In the genomic region with DNA sequence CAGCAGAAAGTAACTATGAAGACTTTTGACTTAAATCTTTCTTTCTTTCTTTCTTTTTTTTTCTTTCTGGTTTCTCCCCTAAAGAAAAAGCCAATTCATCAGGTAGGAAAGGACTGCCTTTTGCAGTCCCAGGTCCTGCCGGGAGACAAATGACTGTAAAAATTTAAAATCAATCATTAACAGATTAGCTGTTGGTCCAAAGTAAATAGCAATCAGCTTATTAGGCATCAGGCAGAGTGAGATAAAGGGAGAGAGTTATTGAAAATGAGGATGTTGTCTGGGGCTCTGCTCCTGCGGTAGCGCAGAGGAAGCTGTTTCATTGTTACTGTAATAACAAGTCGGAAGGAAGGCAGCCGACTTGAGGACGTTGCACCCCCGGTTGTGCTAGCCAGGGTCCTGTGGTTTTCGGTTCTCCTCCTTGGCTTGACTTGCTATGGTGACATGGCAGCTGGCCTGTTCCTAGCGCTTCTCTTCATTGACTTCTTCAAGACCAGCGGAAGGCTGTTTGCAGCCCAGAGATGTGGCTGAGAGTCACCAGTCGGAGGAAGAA, we compare ENCODE assay signal across 11 mouse cellular contexts.
A peak's percentile ranks its signal among the peaks of the same experiment; 100 is the strongest.
DNase-seq lines count a peak whose midpoint lies in the region; ATAC-seq and TF ChIP-seq lines count a peak whose summit lies in the region.
"Had no signal": no experiment of that assay in that cellular context is flagged by ENCODE, and none has a peak within 500 bp of the region (broad histone marks: within the 10 kb centered on the region; RNA-seq: fewer than 3 reads in every experiment).

No protein-coding gene starts in this region.

- H3K9me3 ChIP-seq in heart, embryonic 10.5 days: no peaks in the 10 kb centered on the region
- no peaks in the 10 kb centered on the region for H3K9me3 ChIP-seq in heart, embryonic 11.5 days (replicated peaks; ENCODE audit: control insufficient read depth, low read length)
- H3K9me3 ChIP-seq in megakaryocyte, embryonic 14.5 days: no peaks in the 10 kb centered on the region
- H3K9me3 ChIP-seq: forebrain, embryonic 12.5 days had no signal

- no peaks in the 10 kb centered on the region for H3K79me2 ChIP-seq in liver, adult 2 months (ENCODE audit: control insufficient read depth, insufficient read depth, low read length)

- no peak for TF ChIP-seq POLR2A in liver, adult 2 months (IDR thresholded peaks at IDR 0.05; ENCODE audit: extremely low read depth, insufficient read depth, low read length)

- DNase-seq in heart, embryonic 10.5 days (ENCODE audit: low spot score): no peak
- DNase-seq in B cell, adult 2 months: peak; percentile 32
- peak; percentile 81 for DNase-seq in liver, adult 2 months (ENCODE audit: extremely low read depth, low read depth, low spot score)
- no peak for DNase-seq in gastrocnemius, adult 8-10 months (ENCODE audit: low spot score in 2 of 2)
- no peak for DNase-seq in adrenal gland, adult 2 months
- no peak for DNase-seq in cerebellum, adult 18-20 months
- DNase-seq: adrenal gland, adult 8-10 months had no signal

- H3K27me3 ChIP-seq in heart, embryonic 10.5 days (ENCODE audit: insufficient read depth, poor library complexity, severe bottlenecking): no peaks in the 10 kb centered on the region
- no peaks in the 10 kb centered on the region for H3K27me3 ChIP-seq in heart, embryonic 11.5 days (ENCODE audit: control insufficient read depth, insufficient read depth, low read length)
- no peaks in the 10 kb centered on the region for H3K27me3 ChIP-seq in liver, adult 2 months (ENCODE audit: control insufficient read depth, insufficient read depth, low read length)
- H3K27me3 ChIP-seq in megakaryocyte, embryonic 14.5 days (replicated peaks): peaks cover 65% of the 10 kb centered on the region
- H3K27me3 ChIP-seq: forebrain, embryonic 12.5 days had no signal

- H3K4me2 ChIP-seq in heart, embryonic 11.5 days: no peak overlapping the region
- H3K4me2 ChIP-seq: forebrain, embryonic 12.5 days had no signal

- H3K9ac ChIP-seq in heart, embryonic 11.5 days (ENCODE audit: low read depth, low read length): no peak overlapping the region
- no peak overlapping the region for H3K9ac ChIP-seq in liver, adult 2 months (ENCODE audit: low read depth, low read length)
- H3K9ac ChIP-seq: forebrain, embryonic 12.5 days had no signal

- no peak for ATAC-seq in heart, embryonic 11.5 days (replicated peaks; ENCODE audit: insufficient number of reproducible peaks, low FRiP score, low TSS enrichment)
- ATAC-seq: midbrain, embryonic 16.5 days had no signal

- peaks cover 32% of the 10 kb centered on the region for H3K4me1 ChIP-seq in heart, embryonic 10.5 days
- H3K4me1 ChIP-seq in heart, embryonic 11.5 days (ENCODE audit: control insufficient read depth, insufficient read depth, low read length): peaks cover 13% of the 10 kb centered on the region
- H3K4me1 ChIP-seq in liver, adult 2 months (ENCODE audit: control insufficient read depth, insufficient read depth, low read length): peaks cover 3% of the 10 kb centered on the region
- peaks cover 17% of the 10 kb centered on the region for H3K4me1 ChIP-seq in megakaryocyte, embryonic 14.5 days

- H3K4me3 ChIP-seq in heart, embryonic 10.5 days: no peak overlapping the region
- no peak overlapping the region for H3K4me3 ChIP-seq in heart, embryonic 11.5 days (ENCODE audit: low read depth, low read length)
- H3K4me3 ChIP-seq in liver, adult 2 months (ENCODE audit: insufficient read depth, low read depth, low read length): no peak overlapping the region
- H3K4me3 ChIP-seq in megakaryocyte, embryonic 14.5 days (replicated peaks): peak overlapping the region; percentile 85
- H3K4me3 ChIP-seq: forebrain, embryonic 12.5 days had no signal

- 63% methylated on average over 11 of the region's 11 CpGs for WGBS in heart, embryonic 10.5 days
- 57% methylated on average over 11 of the region's 11 CpGs for WGBS in heart, embryonic 11.5 days (ENCODE audit: insufficient replicate concordance)
- 21% methylated on average over 11 of the region's 11 CpGs for WGBS in liver, adult 2 months

- TF ChIP-seq CTCF in liver, adult 2 months (IDR thresholded peaks at IDR 0.05; ENCODE audit: low read depth, low read length): no peak

- H3K36me3 ChIP-seq in heart, embryonic 10.5 days: no peaks in the 10 kb centered on the region
- no peaks in the 10 kb centered on the region for H3K36me3 ChIP-seq in heart, embryonic 11.5 days (ENCODE audit: control insufficient read depth, insufficient read depth, low read length)
- no peaks in the 10 kb centered on the region for H3K36me3 ChIP-seq in liver, adult 2 months (ENCODE audit: control insufficient read depth, insufficient read depth, low read length)
- no peaks in the 10 kb centered on the region for H3K36me3 ChIP-seq in megakaryocyte, embryonic 14.5 days (replicated peaks; ENCODE audit: low read length)
- H3K36me3 ChIP-seq: forebrain, embryonic 12.5 days had no signal

- H3K27ac ChIP-seq in heart, embryonic 10.5 days: peak overlapping the region; percentile 38
- no peak overlapping the region for H3K27ac ChIP-seq in heart, embryonic 11.5 days (ENCODE audit: low read depth, low read length)
- H3K27ac ChIP-seq in liver, adult 2 months (replicated peaks; ENCODE audit: insufficient read depth, low read depth, low read length): no peak overlapping the region
- H3K27ac ChIP-seq: forebrain, embryonic 12.5 days had no signal

Comparison
In these comparisons a context has a peak if more than half of its experiments do, and no peak if none do; other contexts are left out.
1. DNase-seq: peak in B cell, adult 2 months (2 of 2) and liver, adult 2 months (single experiment); none in heart, embryonic 10.5 days (single experiment), gastrocnemius, adult 8-10 months (0 of 2), adrenal gland, adult 2 months (single experiment) and cerebellum, adult 18-20 months (0 of 2).